Mouse (Mus musculus) thymus, adult 2 months (tissue): Measurements from ENCODE around the gene Gstm5. TPM values are rescaled to one million over a fixed set of nuclear protein-coding genes. Genes with fewer than 3 reads are reported as not detected.
"Not testable (repeated sequence)": the region's sequence is repeated elsewhere in the genome, so short reads cannot be mapped to it uniquely, and the experiment has no call there.

Source experiments
- DNase-seq: peaks from one replicate; pipeline ENCODE4 v3.0.0; 2021
- H3K27ac ChIP-seq: fragments of 200-500 bp; 2 replicates; pipeline ENCODE4 v1.5.1; 2012; ENCODE audit warnings: low read length, control low read depth; ENCODE audit not compliant: control insufficient read depth, insufficient read depth
- H3K27me3 ChIP-seq: fragments of 200-500 bp; 2 replicates; pipeline ENCODE4 v1.6.1; 2012; ENCODE audit warnings: mild to moderate bottlenecking, low read length, moderate library complexity, mixed read lengths; ENCODE audit not compliant: control insufficient read depth, insufficient read depth
- H3K36me3 ChIP-seq: fragments of 200-500 bp; 2 replicates; pipeline ENCODE4 v1.6.1; 2012; ENCODE audit warnings: mild to moderate bottlenecking, low read length, moderate library complexity; ENCODE audit not compliant: control insufficient read depth, insufficient read depth
- H3K4me1 ChIP-seq: fragments of 200-500 bp; replicated peaks from 2 replicates; pipeline ENCODE4 v1.6.1; 2012; ENCODE audit warnings: low read length; ENCODE audit not compliant: control insufficient read depth, insufficient read depth
- H3K4me3 ChIP-seq: fragments of 200-500 bp; 2 replicates; pipeline ENCODE4 v1.5.1; 2012; ENCODE audit warnings: mild to moderate bottlenecking, low read length, control low read depth, moderate library complexity; ENCODE audit not compliant: control insufficient read depth, insufficient read depth
- CTCF ChIP-seq: fragments of 200-500 bp; IDR thresholded peaks from 2 replicates; pipeline ENCODE4 v1.5.1; 2012; ENCODE audit warnings: mild to moderate bottlenecking, control low read depth, low read length, moderate library complexity, borderline replicate concordance; ENCODE audit not compliant: control insufficient read depth, poor library complexity, insufficient read depth; ENCODE audit errors: extremely low read depth
- POLR2A ChIP-seq: fragments of 200-500 bp; IDR thresholded peaks from 2 replicates; pipeline ENCODE4 v1.6.1; 2012; ENCODE audit warnings: mild to moderate bottlenecking, low read length, control low read depth, moderate library complexity; ENCODE audit not compliant: control insufficient read depth, poor library complexity, insufficient read depth; ENCODE audit errors: extremely low read depth
- WGBS: fragments of 180-500 bp; shearing (Covaris S2); methylation state at CpG from one replicate; pipeline ENCODE4 v1.1.7; 2018; 5-methylcytosine and 5-hydroxymethylcytosine counted together
- polyA plus RNA-seq: library from polyadenylated mRNA; depleted of rRNA; stranded (reverse); fragments of >200 nt; gene quantifications from 2 replicates; pipeline ENCODE4 v1.2.3, GENCODE M21; 2012

Gstm5 gene
- polyA plus RNA-seq, 1 experiment: 6.2 TPM

- TF ChIP-seq CTCF (no peak), POLR2A (no peak)
- no peaks in the 10 kb centered on the region for H3K36me3 ChIP-seq
- no peak overlapping the region for H3K4me3 ChIP-seq
- H3K4me1 ChIP-seq: no peaks in the 10 kb centered on the region
- H3K27ac ChIP-seq: no peak overlapping the region
- 90% methylated on average over 24 of the region's 24 CpGs for whole genome bisulfite sequencing
- no peak for DNase-seq
- no peaks in the 10 kb centered on the region for H3K27me3 ChIP-seq
Observed at GRCm38 (mm10) chr3:107873335-107874251, 22.0 kb upstream of the Gstm5 start.

- no peaks in the 10 kb centered on the region for H3K4me1 ChIP-seq
- no peak for DNase-seq
- no peak overlapping the region for H3K27ac ChIP-seq
- TF ChIP-seq POLR2A: no peak
- TF ChIP-seq CTCF: no peak
- WGBS: 84% methylated on average over 6 of the region's 6 CpGs
- no peaks in the 10 kb centered on the region for H3K27me3 ChIP-seq
- H3K36me3 ChIP-seq: no peaks in the 10 kb centered on the region
- H3K4me3 ChIP-seq: no peak overlapping the region
Observed at GRCm38 (mm10) chr3:107875231-107875630, 20.4 kb upstream of the Gstm5 start.

- 92% methylated on average over 5 of the region's 5 CpGs for WGBS
- H3K4me1 ChIP-seq: no peaks in the 10 kb centered on the region
- H3K27ac ChIP-seq: no peak within 1 kb of the TSS
- no peaks in the 10 kb centered on the region for H3K27me3 ChIP-seq
- no peak for TF ChIP-seq POLR2A
- no peak for TF ChIP-seq CTCF
- H3K36me3 ChIP-seq: no peaks in the 10 kb centered on the region
- DNase-seq: no peak
- H3K4me3 ChIP-seq: no peak within 1 kb of the TSS
Observed at GRCm38 (mm10) chr3:107877005-107877404, 18.6 kb upstream of the Gstm5 start, which contains the start of gene Eps8l3. Gene Eps8l3, plus strand, starts transcription at chr3:107877229.

GRCm38 (mm10) chr3:107877747-107878736 lies 17.6 kb upstream of the Gstm5 start:
- Histone ChIP-seq H3K27me3 (no peaks in the 10 kb centered on the region), H3K27ac (no peak overlapping the region), H3K4me1 (no peaks in the 10 kb centered on the region), H3K36me3 (no peaks in the 10 kb centered on the region), H3K4me3 (no peak overlapping the region)
- TF ChIP-seq CTCF: no peak
- no peak for TF ChIP-seq POLR2A
- 90% methylated on average over 12 of the region's 12 CpGs for WGBS
- no peak for DNase-seq

- TF ChIP-seq CTCF (no peak), POLR2A (no peak)
- no peaks in the 10 kb centered on the region for H3K36me3 ChIP-seq
- no peak overlapping the region for H3K27ac ChIP-seq
- no peak for DNase-seq
- no peaks in the 10 kb centered on the region for H3K4me1 ChIP-seq
- H3K4me3 ChIP-seq: no peak overlapping the region
- WGBS: 89% methylated on average over 9 of the region's 9 CpGs
- no peaks in the 10 kb centered on the region for H3K27me3 ChIP-seq
Observed at GRCm38 (mm10) chr3:107887674-107888495, 7.7 kb upstream of the Gstm5 start.

- not testable (repeated sequence) for H3K27ac ChIP-seq, H3K27me3 ChIP-seq, DNase-seq, H3K36me3 ChIP-seq, H3K4me1 ChIP-seq, H3K4me3 ChIP-seq
- 89% methylated on average over 2 of the region's 2 CpGs for WGBS
Observed at GRCm38 (mm10) chr3:107889236-107889635, 6.4 kb upstream of the Gstm5 start.
